Mouse (Mus musculus) intestine, embryonic 16.5 days (tissue): ENCODE data around the gene 2610528J11Rik. TPM values are rescaled to one million over a fixed set of nuclear protein-coding genes. Genes with fewer than 3 reads are reported as not detected.

Experiments
- polyA plus RNA-seq: library from polyadenylated mRNA; unstranded; fragments of >200 nt; fragmentation: Nextera tagmentation; extraction: Ambion mirVana; gene quantifications from 2 replicates; pipeline ENCODE4 v1.2.1, GENCODE M21; 2015

2610528J11Rik gene
- polyA plus RNA-seq, 1 experiment from 2014 or later = 104 TPM

Other genes with a start within 250 kb of the 2610528J11Rik start
- 45.8 and 54.8 TPM in 2 replicates for gene Ptprf, start 235.6 kb upstream of the 2610528J11Rik start, polyA plus RNA-seq
- 4.5 and 4.7 TPM in 2 replicates for gene Szt2, start 117.7 kb upstream of the 2610528J11Rik start, polyA plus RNA-seq
- 96.6 and 107 TPM in 2 replicates for gene Med8, start 117.7 kb upstream of the 2610528J11Rik start, polyA plus RNA-seq
- gene Elovl1, start 98.9 kb upstream of the 2610528J11Rik start, polyA plus RNA-seq = 253 and 273 TPM in 2 replicates
- gene Cdc20, start 89.6 kb upstream of the 2610528J11Rik start, polyA plus RNA-seq = 201 and 226 TPM in 2 replicates
- 0.11 and 0.32 TPM in 2 replicates for gene Mpl, start 69.5 kb upstream of the 2610528J11Rik start, polyA plus RNA-seq
- gene Tie1, start 36.9 kb upstream of the 2610528J11Rik start, polyA plus RNA-seq = 21.3 and 21.8 TPM in 2 replicates
- 20.0 and 20.1 TPM in 2 replicates for gene Tmem125, start 17.0 kb downstream of the 2610528J11Rik start, polyA plus RNA-seq
- 0.97 and 1.0 TPM in 2 replicates for gene Cfap57, start 93.8 kb downstream of the 2610528J11Rik start, polyA plus RNA-seq
- 105 and 118 TPM in 2 replicates for gene Ebna1bp2, start 93.8 kb downstream of the 2610528J11Rik start, polyA plus RNA-seq
- not detected in 2 replicates for gene Olfr62, start 132.0 kb downstream of the 2610528J11Rik start, polyA plus RNA-seq
- gene Olfr1342, start 165.8 kb downstream of the 2610528J11Rik start, polyA plus RNA-seq = not detected in 2 replicates
- not detected in 2 replicates for gene Olfr1341, start 176.5 kb downstream of the 2610528J11Rik start, polyA plus RNA-seq
- not detected in 2 replicates for gene Olfr1340, start 193.1 kb downstream of the 2610528J11Rik start, polyA plus RNA-seq
- gene Olfr1339, start 205.2 kb downstream of the 2610528J11Rik start, polyA plus RNA-seq = not detected in 2 replicates
- not detected in 2 replicates for gene Olfr1338, start 231.7 kb downstream of the 2610528J11Rik start, polyA plus RNA-seq